Mouse (Mus musculus): ENCODE measurements around the gene Lyrm7. TPM values are rescaled to one million over a fixed set of nuclear protein-coding genes. Genes with fewer than 3 reads are reported as not detected.

Lyrm7 gene
- total RNA-seq (2023): 5.8 TPM

DNA sequence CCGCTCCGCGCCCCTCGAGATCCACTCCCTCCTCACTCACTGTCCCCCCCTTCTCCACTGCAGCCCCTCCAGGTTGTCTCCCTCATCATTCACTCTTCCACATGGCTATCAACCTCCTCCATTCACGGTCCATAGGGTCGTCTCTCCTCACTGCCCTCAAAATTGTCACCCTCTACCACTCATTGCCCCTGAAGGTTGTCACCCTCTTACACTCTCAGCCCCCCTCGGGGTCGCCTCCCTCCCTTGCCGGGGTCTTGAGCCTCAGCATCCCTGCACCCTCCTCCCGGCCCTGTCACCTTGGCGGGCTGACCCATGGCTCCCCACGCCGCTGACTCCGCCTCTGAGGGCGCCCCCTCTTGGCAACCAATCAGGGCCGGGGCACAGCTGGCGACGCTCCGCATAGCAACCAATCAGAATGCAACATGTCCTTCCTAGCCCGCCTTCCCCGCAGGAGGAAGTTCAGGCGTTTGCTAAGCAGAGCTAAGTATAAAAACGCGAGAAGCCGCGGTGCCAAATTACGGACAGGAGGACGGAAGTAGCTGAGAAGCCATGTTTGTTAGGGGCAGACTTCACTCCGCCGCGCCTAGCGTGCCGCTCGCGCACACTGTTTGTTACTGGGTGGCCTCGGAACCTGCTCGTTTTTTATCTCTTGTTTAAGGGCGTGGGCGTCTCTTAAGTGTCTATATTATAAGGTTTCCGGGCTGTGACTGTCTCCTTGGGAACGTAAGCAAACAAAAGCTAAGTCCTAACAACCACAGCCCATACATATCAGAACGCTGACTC is at the start of gene Lyrm7:
Gene Lyrm7 (minus strand): TSS at position 661 of the 783 bp plus-strand sequence.

DNA sequence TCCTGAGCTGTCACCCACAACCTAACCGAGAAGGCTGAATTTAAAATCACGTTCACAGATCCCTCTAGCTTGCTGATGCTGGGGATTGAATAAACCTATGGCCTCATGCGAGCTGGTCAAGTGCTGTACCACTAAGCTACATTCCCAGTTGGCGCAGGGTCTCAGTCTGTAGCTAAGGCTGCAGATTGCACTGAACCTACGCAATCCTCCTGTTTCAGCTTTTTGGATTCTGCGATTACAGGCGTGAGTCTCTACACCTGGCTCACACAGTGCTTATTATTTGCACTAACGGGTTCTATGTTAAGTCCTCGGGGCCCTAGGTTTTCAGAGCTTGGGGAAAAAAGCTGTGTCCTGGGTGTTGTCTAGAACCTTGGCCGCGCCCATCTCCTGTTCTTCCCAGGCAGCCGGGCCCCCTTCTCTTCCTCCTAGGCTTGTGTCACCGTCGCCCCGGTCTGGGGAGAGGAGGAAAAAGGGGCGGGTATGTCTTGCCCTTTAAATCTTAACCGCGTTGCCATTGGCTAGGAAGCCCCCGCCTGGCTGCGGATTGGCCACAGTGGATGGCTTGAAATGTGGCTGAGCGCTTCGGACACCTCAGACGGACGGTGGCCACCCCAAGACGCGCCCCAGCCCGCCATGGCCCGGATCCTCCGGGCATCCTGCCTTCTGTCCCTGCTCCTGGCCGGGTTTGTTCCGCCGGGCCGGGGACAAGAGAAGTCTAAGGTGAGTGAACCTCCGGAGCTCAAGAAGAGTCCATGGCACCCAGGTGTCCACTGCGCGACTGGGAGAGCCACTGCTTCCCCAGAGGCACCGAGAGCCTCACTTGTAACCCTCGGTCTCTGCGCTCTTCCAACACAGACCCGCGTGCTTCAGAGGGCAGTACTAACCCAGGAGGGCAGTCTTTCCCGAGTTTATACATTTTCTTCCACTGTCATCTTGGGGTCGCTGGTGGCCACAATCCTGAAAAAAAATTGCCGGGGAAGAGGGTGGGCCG is 41.9 kb upstream of the Lyrm7 start, which contains the start of gene Gpx3:
Gene Gpx3 (plus strand): TSS at position 121 of the 991 bp plus-strand sequence.

DNA sequence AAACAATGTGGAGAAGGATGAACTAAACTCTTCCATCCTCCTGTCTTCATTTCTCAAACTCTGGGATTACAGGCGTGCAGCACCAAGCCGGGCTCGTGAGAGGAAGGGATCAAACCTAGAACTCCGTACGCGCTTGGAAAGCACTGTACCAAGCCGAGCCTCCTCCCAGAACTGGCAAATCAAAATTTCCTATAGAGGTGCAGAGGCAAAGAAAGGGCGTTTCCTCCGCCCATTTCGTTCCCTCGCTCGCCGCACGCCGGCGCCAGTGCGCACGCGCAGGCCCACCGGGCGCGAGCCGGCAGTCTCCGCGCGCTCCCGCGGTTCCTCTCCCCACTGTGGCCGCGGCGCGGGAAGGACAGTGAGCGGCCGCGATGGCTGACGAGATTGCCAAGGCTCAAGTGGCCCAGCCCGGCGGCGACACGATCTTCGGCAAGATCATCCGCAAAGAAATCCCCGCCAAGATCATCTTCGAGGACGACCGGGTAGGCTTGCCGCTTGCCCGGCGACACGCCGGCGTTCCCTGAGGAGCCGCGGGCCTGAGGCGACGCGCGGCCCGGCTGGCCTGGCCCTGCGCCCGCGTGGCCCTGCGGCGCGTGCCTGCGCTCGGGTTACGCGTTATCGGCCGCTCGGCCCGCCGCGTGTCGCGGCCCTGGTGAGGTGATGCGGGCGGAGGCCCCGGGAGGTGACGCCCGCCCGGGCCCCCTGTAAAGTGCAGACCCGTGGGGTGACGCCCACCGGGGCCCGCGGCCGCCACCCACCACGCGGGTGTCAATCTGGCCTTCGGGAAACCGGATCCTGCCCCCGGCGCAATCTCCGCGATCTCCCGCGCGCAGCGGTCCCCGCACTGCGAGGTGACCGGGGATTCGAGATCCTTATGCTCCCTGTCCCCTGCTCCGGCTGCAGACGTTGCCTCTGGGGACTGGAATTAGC is 5.7 kb upstream of the Lyrm7 start, which contains the start of gene Hint1:
Gene Hint1 (plus strand): TSS at position 265 of the 930 bp plus-strand sequence.

DNA sequence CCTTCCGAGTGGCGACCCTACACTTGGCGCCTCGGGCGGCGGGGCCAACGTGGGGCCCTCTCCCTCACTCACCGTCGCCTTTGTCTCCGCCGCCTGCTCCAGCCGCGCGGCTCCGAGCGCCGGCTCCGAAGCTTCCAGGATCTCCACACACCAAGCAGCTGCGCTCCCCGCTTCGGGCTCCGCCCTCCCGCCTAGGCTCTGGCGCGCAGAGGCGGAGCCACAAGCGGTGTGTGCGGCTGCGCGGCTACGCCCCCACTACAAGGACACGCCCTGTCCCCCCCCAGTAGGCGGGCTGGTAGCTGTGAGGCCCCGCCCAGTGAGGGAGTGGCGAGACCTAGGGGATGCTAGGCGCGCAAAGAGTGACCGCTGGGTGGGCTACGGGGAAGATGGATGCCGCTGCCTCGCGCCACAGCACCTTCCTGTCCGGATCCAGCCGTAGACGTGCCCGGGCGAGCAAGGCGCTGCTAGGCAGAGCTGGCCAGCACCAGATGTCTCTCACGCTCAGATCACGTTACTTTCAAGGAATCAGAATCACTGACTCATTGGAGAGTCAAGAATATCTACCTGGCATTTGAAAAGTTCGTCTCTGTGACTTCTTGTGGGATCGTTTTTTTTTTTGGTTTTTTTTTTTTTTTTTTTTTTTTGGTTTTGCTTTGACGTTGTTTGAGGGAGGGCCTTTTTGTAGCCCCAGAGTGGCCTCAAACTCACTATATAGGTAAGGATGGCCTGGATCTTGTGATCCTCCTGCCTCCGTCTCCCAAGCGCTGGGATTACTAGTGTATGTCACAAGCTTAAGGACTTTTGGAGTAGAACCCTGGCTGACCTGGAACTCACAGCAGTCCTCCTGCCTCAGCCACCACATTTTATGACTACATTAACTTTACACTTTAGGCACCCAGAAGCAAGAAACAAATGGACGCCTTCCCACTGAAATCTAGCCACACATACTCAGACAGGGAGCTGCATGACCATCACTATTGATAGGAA is 72.9 kb downstream of the Lyrm7 start, which contains the start of gene Cdc42se2:
Gene Cdc42se2 (minus strand): TSS at position 188 of the 987 bp plus-strand sequence.

Other genes with a start within 250 kb of the Lyrm7 start
- 135 TPM for gene Cdc42se2, start 73.2 kb downstream of the Lyrm7 start, total RNA-seq (2023)
- gene Hint1, start 5.5 kb upstream of the Lyrm7 start, total RNA-seq (2023): 126 TPM
- gene Gpx3, start 41.5 kb upstream of the Lyrm7 start, total RNA-seq (2023): 0.47 TPM
- 222 TPM for gene Tnip1, start 102.0 kb upstream of the Lyrm7 start, total RNA-seq (2023)
- 317 TPM for gene Anxa6, start 172.5 kb upstream of the Lyrm7 start, total RNA-seq (2023)
- gene Ccdc69, start 217.2 kb upstream of the Lyrm7 start, total RNA-seq (2023): 17.0 TPM
- gene Gm2a, start 237.2 kb upstream of the Lyrm7 start, total RNA-seq (2023): 56.1 TPM

Data from CD4-positive naive resting alpha-beta T cell, adult 76 days (primary cell).